32 mouse cellular contexts compared by ENCODE assay signal in the genomic region with DNA sequence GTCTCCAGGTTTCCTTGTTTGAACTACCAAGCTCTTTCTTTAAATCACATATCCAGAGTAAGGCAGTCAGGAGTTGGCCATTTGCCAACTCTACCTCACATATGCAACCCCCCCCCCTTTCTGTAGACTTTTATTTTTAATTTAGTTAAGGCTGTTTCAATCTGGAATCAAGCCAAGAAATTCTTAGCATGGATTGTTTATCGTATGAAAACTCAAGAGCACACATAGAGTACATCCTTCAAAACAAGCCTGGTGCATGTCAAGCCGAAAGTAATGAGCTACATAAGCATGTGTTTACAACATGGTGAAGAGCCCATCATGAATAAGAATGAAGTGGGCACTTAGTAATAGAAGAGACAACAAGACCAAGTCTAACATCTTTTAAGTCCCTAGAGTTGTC. TPM values are rescaled to one million over a fixed set of nuclear protein-coding genes. Genes with fewer than 3 reads are reported as not detected.
A peak's percentile ranks its signal among the peaks of the same experiment; 100 is the strongest.
DNase-seq lines count a peak whose midpoint lies in the region; ATAC-seq and TF ChIP-seq lines count a peak whose summit lies in the region.
"Had no signal": no experiment of that assay in that cellular context is flagged by ENCODE, and none has a peak within 500 bp of the region (broad histone marks: within the 10 kb centered on the region; RNA-seq: fewer than 3 reads in every experiment).

No protein-coding gene starts in this region.

- no peak overlapping the region for H3K27ac ChIP-seq in forebrain, embryonic 13.5 days
- H3K27ac ChIP-seq in forebrain, postnatal 0 days (ENCODE audit: low read depth, low read length) = no peak overlapping the region
- H3K27ac ChIP-seq in lung, embryonic 14.5 days (ENCODE audit: low read depth) = no peak overlapping the region
- H3K27ac ChIP-seq in stomach, embryonic 15.5 days = no peak overlapping the region
- H3K27ac ChIP-seq: kidney, embryonic 15.5 days; layer of hippocampus, adult 2 months; left cerebral cortex, adult 2 months; limb, embryonic 15.5 days; liver, embryonic 13.5 days; macrophage; neural tube, embryonic 15.5 days had no signal

- TF ChIP-seq POLR2A in brain, embryonic 14.5 days (IDR thresholded peaks at IDR 0.05; ENCODE audit: borderline replicate concordance, extremely low read depth, insufficient read depth, insufficient read length, poor library complexity, severe bottlenecking) = no peak

- DNase-seq in forebrain, postnatal 0 days = no peak
- peak; percentile 81 for DNase-seq in lung, embryonic 14.5 days
- DNase-seq in lung, postnatal 14 days = no peak
- DNase-seq in brain, embryonic 14.5 days (ENCODE audit: low read depth) = peak; percentile 58
- no peak for DNase-seq in adrenal gland, adult 2 months
- DNase-seq: adrenal gland, postnatal 25 days; cerebellum, adult 18-20 months; cerebellum, postnatal 14 days; gastrocnemius, postnatal 14 days; heart, postnatal 14 days; kidney, adult 11 months; kidney, postnatal 36 days; liver, embryonic 13.5 days; lung, adult 2 months; midbrain, embryonic 14.5 days; retina, postnatal 1 day; right cerebral cortex, postnatal 14 days; thymus, adult 18-20 months; thymus, postnatal 25 days had no signal

- H3K4me1 ChIP-seq in forebrain, embryonic 13.5 days = no peaks in the 10 kb centered on the region
- H3K4me1 ChIP-seq in forebrain, postnatal 0 days (ENCODE audit: insufficient read depth) = no peaks in the 10 kb centered on the region
- no peaks in the 10 kb centered on the region for H3K4me1 ChIP-seq in lung, embryonic 14.5 days (ENCODE audit: insufficient read depth)
- H3K4me1 ChIP-seq in stomach, embryonic 15.5 days = no peaks in the 10 kb centered on the region
- H3K4me1 ChIP-seq: kidney, embryonic 15.5 days; limb, embryonic 15.5 days; liver, embryonic 13.5 days; neural tube, embryonic 15.5 days had no signal

- no peaks in the 10 kb centered on the region for H3K9me3 ChIP-seq in forebrain, embryonic 13.5 days (replicated peaks)
- H3K9me3 ChIP-seq in forebrain, postnatal 0 days (ENCODE audit: low read length) = no peaks in the 10 kb centered on the region
- no peaks in the 10 kb centered on the region for H3K9me3 ChIP-seq in lung, embryonic 14.5 days (ENCODE audit: low read depth, low read length)
- no peaks in the 10 kb centered on the region for H3K9me3 ChIP-seq in stomach, embryonic 15.5 days
- H3K9me3 ChIP-seq: kidney, embryonic 15.5 days; limb, embryonic 15.5 days; liver, embryonic 13.5 days; neural tube, embryonic 15.5 days had no signal

- ATAC-seq in forebrain, embryonic 13.5 days = 0 out of 2 replicates have a peak, but pooled peaks have one; percentile 19
- no peak for ATAC-seq in forebrain, postnatal 0 days
- ATAC-seq in lung, embryonic 14.5 days (ENCODE audit: insufficient read depth) = peak; percentile 41
- peak; percentile 58; the same call in 1 of the 2 replicates for ATAC-seq in stomach, embryonic 15.5 days (ENCODE audit: insufficient read depth, low FRiP score, low read depth)
- ATAC-seq: hindbrain, embryonic 16.5 days; Patski had no signal

- no peak overlapping the region for H3K9ac ChIP-seq in forebrain, embryonic 13.5 days
- no peak overlapping the region for H3K9ac ChIP-seq in forebrain, postnatal 0 days
- H3K9ac ChIP-seq in lung, embryonic 14.5 days = no peak overlapping the region
- no peak overlapping the region for H3K9ac ChIP-seq in stomach, embryonic 15.5 days
- H3K9ac ChIP-seq: kidney, embryonic 15.5 days; limb, embryonic 15.5 days; liver, embryonic 13.5 days; neural tube, embryonic 15.5 days had no signal

- H3K4me3 ChIP-seq in forebrain, embryonic 13.5 days = no peak overlapping the region
- no peak overlapping the region for H3K4me3 ChIP-seq in forebrain, postnatal 0 days (ENCODE audit: low read depth, low read length)
- H3K4me3 ChIP-seq in lung, embryonic 14.5 days (ENCODE audit: low read depth, low read length) = no peak overlapping the region
- H3K4me3 ChIP-seq in stomach, embryonic 15.5 days (replicated peaks) = no peak overlapping the region
- H3K4me3 ChIP-seq: kidney, embryonic 15.5 days; layer of hippocampus, adult 2 months; left cerebral cortex, adult 2 months; limb, embryonic 15.5 days; liver, embryonic 13.5 days; neural tube, embryonic 15.5 days had no signal

- H3K36me3 ChIP-seq in forebrain, embryonic 13.5 days (ENCODE audit: poor library complexity, severe bottlenecking) = no peaks in the 10 kb centered on the region
- no peaks in the 10 kb centered on the region for H3K36me3 ChIP-seq in forebrain, postnatal 0 days (ENCODE audit: insufficient read depth)
- no peaks in the 10 kb centered on the region for H3K36me3 ChIP-seq in lung, embryonic 14.5 days (ENCODE audit: insufficient read depth)
- H3K36me3 ChIP-seq in stomach, embryonic 15.5 days = no peaks in the 10 kb centered on the region
- H3K36me3 ChIP-seq: G1E; limb, embryonic 15.5 days; liver, embryonic 13.5 days; neural tube, embryonic 15.5 days had no signal

- no peak overlapping the region for H3K4me2 ChIP-seq in forebrain, embryonic 13.5 days
- H3K4me2 ChIP-seq in forebrain, postnatal 0 days (ENCODE audit: low read depth) = no peak overlapping the region
- no peak overlapping the region for H3K4me2 ChIP-seq in lung, embryonic 14.5 days
- H3K4me2 ChIP-seq in stomach, embryonic 15.5 days = no peak overlapping the region
- H3K4me2 ChIP-seq: kidney, embryonic 15.5 days; limb, embryonic 15.5 days; liver, embryonic 13.5 days; neural tube, embryonic 15.5 days had no signal

- WGBS in forebrain, embryonic 13.5 days = 70% methylated on average over 2 of the region's 2 CpGs
- 51% methylated on average over 2 of the region's 2 CpGs for WGBS in forebrain, postnatal 0 days
- 24% methylated on average over 2 of the region's 2 CpGs for WGBS in lung, embryonic 14.5 days
- WGBS in stomach, embryonic 15.5 days = 39% methylated on average over 2 of the region's 2 CpGs

- TF ChIP-seq CTCF in forebrain, postnatal 0 days (IDR thresholded peaks at IDR 0.05; ENCODE audit: low read depth) = no peak
- no peak for TF ChIP-seq CTCF in lung, embryonic 14.5 days (IDR thresholded peaks at IDR 0.05; ENCODE audit: low read depth)
- TF ChIP-seq CTCF in brain, embryonic 14.5 days (IDR thresholded peaks at IDR 0.05; ENCODE audit: borderline replicate concordance, extremely low read depth, insufficient read depth, insufficient read length) = no peak

- H3K27me3 ChIP-seq in forebrain, embryonic 13.5 days = no peaks in the 10 kb centered on the region
- no peaks in the 10 kb centered on the region for H3K27me3 ChIP-seq in forebrain, postnatal 0 days (ENCODE audit: insufficient read depth, low read length)
- H3K27me3 ChIP-seq in lung, embryonic 14.5 days (ENCODE audit: insufficient read depth, low read length) = no peaks in the 10 kb centered on the region
- H3K27me3 ChIP-seq in stomach, embryonic 15.5 days (replicated peaks) = no peaks in the 10 kb centered on the region
- H3K27me3 ChIP-seq: kidney, embryonic 15.5 days; limb, embryonic 15.5 days; liver, embryonic 13.5 days; neural tube, embryonic 15.5 days; Patski had no signal

RNA-seq across cellular contexts. Expression of gene Lurap1l, which starts 45.5 kb away (rescaled TPM):
- 3.2 and 3.3 TPM in 2 replicates for polyA plus RNA-seq in forebrain, embryonic 13.5 days (2015; fragmentation: Nextera tagmentation; extraction: Ambion mirVana)
- 4.7 and 6.4 TPM in 2 replicates for total RNA-seq in forebrain, postnatal 0 days (2014; rRNA removed)
- 5.0 and 5.3 TPM in 2 replicates for polyA plus RNA-seq in forebrain, postnatal 0 days (2015; fragmentation: Nextera tagmentation; extraction: Ambion mirVana)
- 25.9 and 26.4 TPM in 2 replicates for polyA plus RNA-seq in lung, embryonic 14.5 days (2014; fragmentation: Nextera tagmentation; extraction: Ambion mirVana)
- 4.8 and 5.4 TPM in 2 replicates for polyA plus RNA-seq in brain, embryonic 14.5 days (2012; rRNA removed)
- polyA plus RNA-seq in stomach, embryonic 15.5 days (2015; fragmentation: Nextera tagmentation; extraction: Ambion mirVana) = 33.9 and 37.3 TPM in 2 replicates
- 1 to 10 TPM; 5.9 to 9.1 TPM for total RNA-seq in adrenal gland, adult 2 months (2021)
- 12.4 and 14.0 TPM in 2 replicates for polyA plus RNA-seq in adrenal gland, adult 2 months (2012; rRNA removed)
- total RNA-seq: granulocyte monocyte progenitor cell, adult 5-6 weeks; megakaryocyte-erythroid progenitor cell, adult 5-6 weeks had no signal
- polyA plus RNA-seq: G1E, macrophage had no signal

Comparison
In these comparisons a context has a peak if more than half of its experiments do, and no peak if none do; other contexts are left out.
1. DNase-seq: peak in lung, embryonic 14.5 days (single experiment) and brain, embryonic 14.5 days (single experiment); none in forebrain, postnatal 0 days (single experiment), lung, postnatal 14 days (single experiment) and adrenal gland, adult 2 months (single experiment).